Mouse (Mus musculus): Measurements from ENCODE around the gene Tbx22. TPM values are rescaled to one million over a fixed set of nuclear protein-coding genes. Genes with fewer than 3 reads are reported as not detected.

Tbx22 gene
- not detected in 2 replicates for total RNA-seq (2015; ENCODE audit: low replicate concordance)
- not detected in 2 replicates for total RNA-seq (2017; ENCODE audit: low replicate concordance)

DNA sequence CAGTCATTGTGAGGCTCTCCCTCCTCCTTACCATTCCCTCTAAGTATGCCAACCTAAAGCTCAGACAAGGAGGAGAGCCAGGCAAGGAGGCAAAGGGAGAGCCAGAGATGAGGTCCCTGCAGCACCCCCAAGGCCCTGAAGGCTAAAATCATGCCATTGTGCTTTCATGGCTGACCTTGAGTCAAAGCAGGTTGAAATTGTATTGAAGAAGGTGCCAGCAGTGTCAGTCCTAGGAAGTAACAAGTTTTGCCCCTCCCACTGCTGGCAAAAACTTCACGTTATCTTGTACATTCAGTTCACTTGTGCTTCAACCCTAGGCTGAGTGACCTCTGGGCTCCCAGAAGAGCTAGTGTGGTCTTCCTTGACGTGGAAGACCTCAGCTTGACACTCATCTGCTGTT lies at the start of gene Tbx22:
TSS of gene Tbx22 (plus strand) at position 301 of the 400 bp plus-strand sequence.
- ATAC-seq (replicated peaks; ENCODE audit: low FRiP score, poor library complexity, severe bottlenecking) = no peak

DNA sequence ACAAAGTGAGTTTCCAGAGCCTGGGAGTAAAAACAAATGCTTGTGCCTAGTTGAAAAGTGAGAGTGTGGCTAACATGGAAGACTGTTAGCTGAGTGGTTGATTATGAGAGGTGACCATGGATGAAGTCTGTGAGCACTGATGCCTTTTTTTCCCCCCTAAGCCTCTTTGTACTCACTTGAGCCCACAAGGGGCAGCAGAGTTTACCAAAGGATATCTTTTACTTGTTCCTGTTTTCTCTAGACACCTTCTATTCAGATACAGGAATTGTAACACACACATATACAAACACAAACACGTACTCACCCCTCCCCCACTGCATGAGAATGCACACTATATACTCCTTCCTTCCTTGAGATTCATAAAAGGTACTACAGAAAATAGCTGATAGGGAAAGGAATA lies 913 bp downstream of the Tbx22 start:
- no peak for ATAC-seq (replicated peaks; ENCODE audit: low FRiP score, poor library complexity, severe bottlenecking)

- no peak for ATAC-seq (replicated peaks; ENCODE audit: low FRiP score, poor library complexity, severe bottlenecking)
Measured at GRCm38 (mm10) chrX:107679203-107679602, 11.4 kb downstream of the Tbx22 start.

DNA sequence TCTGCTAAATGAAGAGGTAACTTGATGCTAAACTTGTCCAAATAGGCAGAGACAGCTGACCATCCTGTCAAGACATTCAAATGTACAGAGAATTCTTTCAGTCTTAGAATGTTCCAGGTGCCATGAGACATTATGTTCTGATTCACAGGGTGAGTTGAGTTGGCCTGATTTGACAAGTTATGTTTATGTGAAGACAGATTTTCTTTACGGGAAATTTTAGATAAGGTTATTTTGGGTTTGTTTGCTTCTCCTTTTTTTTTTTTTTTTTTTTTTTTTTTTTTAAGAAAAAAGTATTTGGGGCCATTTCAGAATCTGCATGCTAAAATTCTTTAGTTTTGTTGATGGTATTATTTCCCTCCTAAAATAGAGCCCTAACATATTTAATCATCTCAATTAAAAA lies 40.8 kb downstream of the Tbx22 start:
- ATAC-seq (replicated peaks; ENCODE audit: low FRiP score, poor library complexity, severe bottlenecking) = no peak

- ATAC-seq (replicated peaks; ENCODE audit: low FRiP score, poor library complexity, severe bottlenecking) = no peak
Measured at GRCm38 (mm10) chrX:107723541-107723940, 55.8 kb downstream of the Tbx22 start.

Other genes with a start within 250 kb of the Tbx22 start
- not detected in 2 replicates for gene Tent5d, start 124.6 kb downstream of the Tbx22 start, total RNA-seq (2015; ENCODE audit: low replicate concordance)
- not detected in 2 replicates for gene Tent5d, start 124.6 kb downstream of the Tbx22 start, total RNA-seq (2017; ENCODE audit: low replicate concordance)
- gene 2610002M06Rik, start 148.4 kb downstream of the Tbx22 start, total RNA-seq (2015; ENCODE audit: low replicate concordance) = 5.0 and 12.6 TPM in 2 replicates
- 8.5 and 11.3 TPM in 2 replicates for gene 2610002M06Rik, start 148.4 kb downstream of the Tbx22 start, total RNA-seq (2017; ENCODE audit: low replicate concordance)

Measured in erythroid progenitor cell, adult 5-6 weeks (primary cell).